Mouse (Mus musculus): ENCODE results near the gene Rexo4. TPM values are rescaled to one million over a fixed set of nuclear protein-coding genes. Genes with fewer than 3 reads are reported as not detected.

The Rexo4 gene
- polyA plus RNA-seq, 1 experiment, result not detected

DNA sequence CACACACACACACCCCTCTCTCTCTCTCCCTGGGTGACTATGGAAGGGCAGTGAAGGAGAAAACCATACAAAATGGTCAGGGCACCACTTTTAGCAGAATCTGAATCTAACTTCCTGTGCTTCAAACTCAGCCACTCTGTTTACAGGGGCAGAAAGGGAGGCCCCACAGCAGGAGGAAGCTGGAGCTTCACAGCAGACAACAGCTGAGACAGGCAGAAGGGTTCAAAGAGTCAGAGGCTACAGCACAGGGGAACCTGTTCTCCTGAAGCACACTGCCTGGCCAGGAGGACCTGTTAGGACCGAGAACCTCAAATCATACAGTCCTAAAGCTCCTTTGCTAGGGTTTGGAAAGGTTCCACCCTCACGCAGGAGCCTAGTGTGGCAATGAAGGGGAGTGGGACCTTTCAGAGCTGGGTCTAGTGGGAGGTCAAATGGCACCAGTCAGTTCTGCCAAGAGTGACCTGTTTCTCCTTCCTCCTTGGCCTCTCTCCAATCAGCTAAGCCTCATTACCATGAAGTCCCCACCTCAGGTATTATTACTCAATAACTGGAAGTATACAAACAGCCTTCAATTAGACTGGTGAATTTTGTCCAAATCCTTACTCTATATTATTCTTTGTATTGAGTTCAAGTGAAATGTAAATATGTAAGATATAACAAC lies 9.3 kb downstream of the Rexo4 start:
- no peak overlapping the region for H3K4me3 ChIP-seq (ENCODE audit: insufficient read depth, low read depth, low read length)
- 79% methylated on average over 2 of the region's 2 CpGs for WGBS
- TF ChIP-seq POLR2A (IDR thresholded peaks at IDR 0.05; ENCODE audit: insufficient read depth, low read depth, low read length) (no peak), CTCF (IDR thresholded peaks at IDR 0.05; ENCODE audit: insufficient read depth, low read depth, low read length) (no peak)
- H3K27ac ChIP-seq (ENCODE audit: insufficient read depth, low read depth, low read length), result no peak overlapping the region
- H3K4me1 ChIP-seq (ENCODE audit: control insufficient read depth, insufficient read depth, low read length), result no peaks in the 10 kb centered on the region

DNA sequence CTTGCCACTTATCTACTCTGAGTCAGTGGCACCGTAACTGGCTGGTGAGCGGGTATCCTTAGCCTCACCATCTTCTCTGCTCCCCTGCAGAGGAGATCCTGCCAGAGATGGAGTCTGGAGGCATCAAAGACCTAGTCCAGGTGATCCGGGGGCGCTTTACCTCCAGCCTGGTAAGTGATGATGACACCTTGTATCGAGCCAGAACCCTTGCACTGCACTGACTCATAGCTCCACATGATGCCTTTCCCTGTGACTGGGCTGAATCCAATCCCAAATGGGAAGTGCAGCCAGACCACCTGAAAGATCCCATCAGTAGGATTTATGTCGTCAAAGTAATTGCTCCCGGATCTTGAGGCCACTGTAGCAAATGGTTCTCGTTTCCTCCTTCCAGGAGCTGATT lies 11.3 kb downstream of the Rexo4 start:
- H3K4me3 ChIP-seq (ENCODE audit: insufficient read depth, low read depth, low read length), result no peak overlapping the region
- no peak overlapping the region for H3K27ac ChIP-seq (ENCODE audit: insufficient read depth, low read depth, low read length)
- no peaks in the 10 kb centered on the region for H3K4me1 ChIP-seq (ENCODE audit: control insufficient read depth, insufficient read depth, low read length)
- TF ChIP-seq POLR2A (IDR thresholded peaks at IDR 0.05; ENCODE audit: insufficient read depth, low read depth, low read length) (no peak), CTCF (IDR thresholded peaks at IDR 0.05; ENCODE audit: insufficient read depth, low read depth, low read length) (no peak)
- 93% methylated on average over 8 of the region's 8 CpGs for WGBS

DNA sequence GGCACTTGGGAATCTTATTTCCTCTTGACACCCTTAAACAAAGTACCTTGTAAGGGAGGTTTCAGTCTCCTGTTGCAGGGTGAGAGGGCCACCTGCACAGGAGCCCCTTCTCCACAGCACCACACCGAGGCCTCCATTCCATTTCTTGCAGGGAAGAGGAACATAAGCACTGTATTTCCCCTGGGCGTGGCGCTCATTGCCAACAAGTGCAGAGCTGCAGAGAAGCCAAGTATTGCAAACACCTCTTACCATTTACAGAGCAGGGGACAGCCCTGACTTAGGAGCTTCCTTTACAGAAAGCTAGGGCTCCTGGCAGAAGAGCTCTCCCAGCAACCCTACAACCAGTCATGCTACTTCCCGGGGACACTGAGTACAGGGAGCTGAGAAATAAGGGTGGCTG lies 12.0 kb downstream of the Rexo4 start:
- TF ChIP-seq POLR2A (IDR thresholded peaks at IDR 0.05; ENCODE audit: insufficient read depth, low read depth, low read length), result no peak
- TF ChIP-seq CTCF (IDR thresholded peaks at IDR 0.05; ENCODE audit: insufficient read depth, low read depth, low read length), result no peak
- no peak overlapping the region for H3K4me3 ChIP-seq (ENCODE audit: insufficient read depth, low read depth, low read length)
- 97% methylated on average over 4 of the region's 4 CpGs for WGBS
- H3K4me1 ChIP-seq (ENCODE audit: control insufficient read depth, insufficient read depth, low read length), result no peaks in the 10 kb centered on the region
- H3K27ac ChIP-seq (ENCODE audit: insufficient read depth, low read depth, low read length), result no peak overlapping the region

DNA sequence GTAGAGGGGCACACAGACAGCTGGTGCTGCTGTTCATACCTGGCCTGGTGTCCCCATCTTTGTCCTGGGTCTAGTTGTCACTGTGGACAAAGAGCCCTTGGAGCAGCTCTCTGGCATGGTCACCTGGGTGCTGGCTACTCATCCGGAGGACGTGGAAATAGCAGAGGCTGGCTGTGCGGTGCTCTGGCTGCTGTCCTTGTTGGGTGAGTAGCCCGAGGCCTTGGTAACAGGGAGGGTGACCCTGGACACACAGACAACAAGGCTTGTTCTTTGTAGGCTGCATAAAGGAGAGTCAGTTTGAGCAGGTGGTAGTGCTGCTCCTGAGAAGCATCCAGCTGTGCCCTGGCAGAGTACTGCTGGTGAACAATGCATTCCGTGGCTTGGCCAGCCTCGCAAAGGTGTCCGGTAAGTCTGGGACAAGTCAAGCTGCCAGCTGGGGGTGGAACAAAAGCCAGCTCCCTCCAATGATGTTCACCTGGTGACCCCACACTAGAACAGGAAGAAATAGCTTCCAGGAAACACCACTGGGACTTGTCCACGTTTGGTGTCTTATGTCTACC lies 12.8 kb downstream of the Rexo4 start:
- Histone ChIP-seq H3K4me1 (ENCODE audit: control insufficient read depth, insufficient read depth, low read length) (no peaks in the 10 kb centered on the region), H3K4me3 (ENCODE audit: insufficient read depth, low read depth, low read length) (no peak overlapping the region), H3K27ac (ENCODE audit: insufficient read depth, low read depth, low read length) (no peak overlapping the region)
- TF ChIP-seq POLR2A (IDR thresholded peaks at IDR 0.05; ENCODE audit: insufficient read depth, low read depth, low read length) (no peak), CTCF (IDR thresholded peaks at IDR 0.05; ENCODE audit: insufficient read depth, low read depth, low read length) (no peak)
- WGBS, result 89% methylated on average over 8 of the region's 8 CpGs

DNA sequence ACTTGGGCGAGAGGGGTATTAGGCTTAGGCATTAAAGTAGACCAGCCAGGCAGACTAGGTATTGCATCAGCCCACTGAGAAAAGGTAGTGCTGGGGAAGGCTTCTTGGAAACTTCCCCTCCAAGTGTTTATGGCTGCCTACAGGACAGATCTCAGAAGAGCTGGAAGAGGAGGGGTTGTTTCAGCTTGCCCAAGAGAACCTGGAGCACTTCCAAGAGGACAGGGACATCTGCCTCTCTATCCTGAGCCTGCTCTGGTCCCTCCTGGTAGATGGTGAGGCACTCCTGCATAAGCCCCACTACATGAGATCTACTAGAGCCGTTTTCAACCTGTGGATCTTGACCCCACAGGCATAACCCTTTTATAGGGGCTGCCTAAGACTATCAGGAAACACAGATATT lies 13.8 kb downstream of the Rexo4 start:
- Histone ChIP-seq H3K4me3 (ENCODE audit: insufficient read depth, low read depth, low read length) (no peak overlapping the region), H3K4me1 (ENCODE audit: control insufficient read depth, insufficient read depth, low read length) (no peaks in the 10 kb centered on the region), H3K27ac (ENCODE audit: insufficient read depth, low read depth, low read length) (no peak overlapping the region)
- WGBS, result 84% methylated on average over 2 of the region's 2 CpGs
- TF ChIP-seq POLR2A (IDR thresholded peaks at IDR 0.05; ENCODE audit: insufficient read depth, low read depth, low read length), result no peak
- no peak for TF ChIP-seq CTCF (IDR thresholded peaks at IDR 0.05; ENCODE audit: insufficient read depth, low read depth, low read length)

DNA sequence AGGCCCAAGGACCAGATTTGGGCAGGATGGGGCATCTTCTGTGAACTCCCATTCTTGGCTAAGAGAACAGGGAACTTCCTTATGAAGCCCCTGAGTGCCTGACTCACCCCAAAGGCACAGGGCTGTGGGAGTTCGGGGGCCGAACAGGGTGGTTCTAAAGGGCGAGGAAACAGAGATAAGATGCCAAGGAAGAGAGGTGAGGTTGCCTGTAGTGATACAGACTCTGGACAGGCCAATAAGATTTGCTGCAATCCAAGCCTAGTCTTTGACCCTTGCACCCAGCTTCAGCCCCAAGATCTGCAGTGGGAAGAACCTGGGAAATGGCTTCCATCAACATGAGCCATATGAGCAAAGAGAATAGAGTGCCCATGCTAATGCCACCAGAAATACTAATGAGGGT lies 20.9 kb downstream of the Rexo4 start:
- TF ChIP-seq CTCF (IDR thresholded peaks at IDR 0.05; ENCODE audit: insufficient read depth, low read depth, low read length) (no peak), POLR2A (IDR thresholded peaks at IDR 0.05; ENCODE audit: insufficient read depth, low read depth, low read length) (no peak)
- Histone ChIP-seq H3K4me3 (ENCODE audit: insufficient read depth, low read depth, low read length) (no peak overlapping the region), H3K4me1 (ENCODE audit: control insufficient read depth, insufficient read depth, low read length) (no peaks in the 10 kb centered on the region), H3K27ac (ENCODE audit: insufficient read depth, low read depth, low read length) (no peak overlapping the region)
- WGBS, result 84% methylated on average over 3 of the region's 3 CpGs

DNA sequence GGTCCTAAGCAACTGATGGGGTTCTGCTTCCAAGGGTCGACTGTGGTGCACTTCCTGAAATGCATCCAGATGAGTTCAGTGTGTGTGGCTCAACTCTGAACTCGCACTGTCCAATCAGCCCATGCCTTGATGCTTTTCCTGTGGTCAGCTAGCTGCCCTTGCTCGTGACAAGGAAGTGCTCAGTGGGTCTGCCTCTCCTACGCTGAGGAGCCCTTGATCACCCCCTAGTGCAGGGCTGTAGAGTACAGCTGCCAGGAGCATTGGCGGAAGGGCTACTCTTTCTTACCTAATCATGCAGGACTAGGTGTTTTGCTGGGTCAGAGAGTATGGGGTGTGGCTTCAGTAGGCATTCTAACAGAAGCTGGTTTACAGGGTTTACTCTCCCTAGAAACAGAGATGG lies 22.6 kb downstream of the Rexo4 start:
- no peak for TF ChIP-seq POLR2A (IDR thresholded peaks at IDR 0.05; ENCODE audit: insufficient read depth, low read depth, low read length)
- TF ChIP-seq CTCF (IDR thresholded peaks at IDR 0.05; ENCODE audit: insufficient read depth, low read depth, low read length), result no peak
- no peak overlapping the region for H3K27ac ChIP-seq (ENCODE audit: insufficient read depth, low read depth, low read length)
- WGBS, result 47% methylated on average over 5 of the region's 5 CpGs
- no peaks in the 10 kb centered on the region for H3K4me1 ChIP-seq (ENCODE audit: control insufficient read depth, insufficient read depth, low read length)
- no peak overlapping the region for H3K4me3 ChIP-seq (ENCODE audit: insufficient read depth, low read depth, low read length)

DNA sequence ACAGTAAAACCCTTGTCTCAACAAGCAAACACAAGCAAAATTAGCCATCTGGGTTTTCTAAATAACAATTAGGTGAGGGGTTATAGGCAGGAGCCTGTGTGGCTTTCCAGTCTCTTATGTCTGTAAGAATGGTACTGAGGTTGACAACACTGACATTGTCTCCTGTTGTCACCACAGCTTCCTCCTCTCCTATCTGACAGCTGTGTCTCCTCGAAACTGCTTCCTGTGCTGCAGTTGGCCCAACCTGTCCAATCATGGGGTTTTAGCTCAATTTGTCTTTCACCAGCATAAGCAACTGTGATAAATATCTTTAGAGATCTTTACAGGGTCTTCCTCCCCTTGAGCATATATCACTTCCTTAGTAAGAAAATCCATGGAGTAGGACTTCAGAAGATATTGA lies 27.8 kb downstream of the Rexo4 start:
- 65% methylated on average over 1 of the region's 1 CpGs for WGBS
- Histone ChIP-seq H3K4me3 (ENCODE audit: insufficient read depth, low read depth, low read length) (no peak overlapping the region), H3K4me1 (ENCODE audit: control insufficient read depth, insufficient read depth, low read length) (peaks cover 11% of the 10 kb centered on the region), H3K27ac (ENCODE audit: insufficient read depth, low read depth, low read length) (no peak overlapping the region)
- TF ChIP-seq CTCF (IDR thresholded peaks at IDR 0.05; ENCODE audit: insufficient read depth, low read depth, low read length) (no peak), POLR2A (IDR thresholded peaks at IDR 0.05; ENCODE audit: insufficient read depth, low read depth, low read length) (no peak)

DNA sequence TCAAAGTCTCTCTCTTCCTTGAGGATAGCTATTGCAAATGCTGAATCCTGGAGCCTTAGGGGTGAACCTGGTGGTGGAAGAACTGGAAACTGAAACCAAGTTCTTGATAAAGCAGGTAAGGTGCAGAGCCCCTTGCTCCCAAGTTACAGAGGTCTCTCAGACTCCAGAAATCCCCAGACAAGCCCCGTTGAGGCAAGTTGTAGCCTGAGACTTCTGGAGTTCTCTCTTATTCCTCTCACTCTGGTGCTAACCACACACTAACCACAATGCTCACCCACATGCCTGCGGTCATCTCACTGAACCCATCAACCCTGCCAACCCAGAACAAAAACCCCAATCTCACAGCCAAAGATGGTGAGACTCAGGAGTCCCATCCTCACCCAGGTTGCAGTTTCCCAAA lies 28.9 kb downstream of the Rexo4 start:
- H3K4me3 ChIP-seq (ENCODE audit: insufficient read depth, low read depth, low read length), result no peak overlapping the region
- TF ChIP-seq CTCF (IDR thresholded peaks at IDR 0.05; ENCODE audit: insufficient read depth, low read depth, low read length) (no peak), POLR2A (IDR thresholded peaks at IDR 0.05; ENCODE audit: insufficient read depth, low read depth, low read length) (no peak)
- H3K4me1 ChIP-seq (ENCODE audit: control insufficient read depth, insufficient read depth, low read length), result peaks cover 11% of the 10 kb centered on the region
- no peak overlapping the region for H3K27ac ChIP-seq (ENCODE audit: insufficient read depth, low read depth, low read length)
- 93% methylated on average over 2 of the region's 2 CpGs for WGBS
